Mouse (Mus musculus): ENCODE measurements around the gene Rlim.

Gene Rlim

GRCm38 (mm10) chrX:103981169-103981689, at the start of gene Rlim:
TSS of gene Rlim (minus strand) at chrX:103981284.
- peak; percentile 93 for DNase-seq

GRCm38 (mm10) chrX:104017196-104017595, 36.1 kb upstream of the Rlim start:
- DNase-seq: no peak

GRCm38 (mm10) chrX:104015048-104015447, 34.0 kb upstream of the Rlim start:
- no peak for DNase-seq

GRCm38 (mm10) chrX:104013318-104013811, 32.3 kb upstream of the Rlim start:
- DNase-seq: peak; percentile 27

DNA sequence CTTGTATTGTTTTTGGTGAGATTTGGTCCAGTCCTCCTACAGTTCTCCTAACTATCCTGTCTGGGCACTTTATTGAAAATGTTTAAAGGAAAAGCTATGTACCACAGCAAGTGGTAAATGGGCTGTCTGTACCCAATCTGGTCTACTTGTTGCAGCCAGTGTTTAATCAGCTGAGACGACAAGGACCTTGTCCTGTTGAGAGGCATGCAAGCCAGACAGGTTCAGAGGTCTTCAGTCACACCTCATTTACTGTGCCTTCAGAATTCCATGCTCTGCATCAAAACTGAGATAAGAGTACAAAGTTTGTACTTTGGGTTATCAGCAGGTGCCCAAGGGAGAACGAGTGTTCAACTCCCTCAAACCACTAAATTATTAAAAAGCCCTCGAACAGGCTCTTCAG, 13.7 kb upstream of the Rlim start:
- no peak for DNase-seq

GRCm38 (mm10) chrX:103993864-103994263, 12.8 kb upstream of the Rlim start:
- no peak for DNase-seq

- DNase-seq: peak; percentile 49
Observed at GRCm38 (mm10) chrX:103991702-103992101, 10.6 kb upstream of the Rlim start.

DNA sequence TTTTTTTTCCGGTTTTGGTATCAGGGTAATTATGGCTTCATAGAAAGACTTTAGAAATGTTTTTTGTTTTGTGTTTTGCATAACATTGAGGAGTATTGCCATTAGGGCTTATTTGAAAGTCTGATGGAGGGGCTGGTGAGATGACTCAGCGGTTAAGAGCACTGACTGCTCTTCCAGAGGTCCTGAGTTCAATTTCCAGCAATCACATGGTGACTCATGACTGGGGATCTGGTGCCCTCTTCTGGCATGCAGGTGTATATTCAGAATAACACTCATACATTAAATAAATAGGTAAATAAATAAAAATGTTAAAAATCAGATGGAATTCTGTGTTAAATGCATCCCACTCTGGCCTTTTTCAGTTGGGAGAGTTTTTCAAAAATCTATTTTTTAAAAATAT, 9.3 kb upstream of the Rlim start:
- DNase-seq: no peak

DNA sequence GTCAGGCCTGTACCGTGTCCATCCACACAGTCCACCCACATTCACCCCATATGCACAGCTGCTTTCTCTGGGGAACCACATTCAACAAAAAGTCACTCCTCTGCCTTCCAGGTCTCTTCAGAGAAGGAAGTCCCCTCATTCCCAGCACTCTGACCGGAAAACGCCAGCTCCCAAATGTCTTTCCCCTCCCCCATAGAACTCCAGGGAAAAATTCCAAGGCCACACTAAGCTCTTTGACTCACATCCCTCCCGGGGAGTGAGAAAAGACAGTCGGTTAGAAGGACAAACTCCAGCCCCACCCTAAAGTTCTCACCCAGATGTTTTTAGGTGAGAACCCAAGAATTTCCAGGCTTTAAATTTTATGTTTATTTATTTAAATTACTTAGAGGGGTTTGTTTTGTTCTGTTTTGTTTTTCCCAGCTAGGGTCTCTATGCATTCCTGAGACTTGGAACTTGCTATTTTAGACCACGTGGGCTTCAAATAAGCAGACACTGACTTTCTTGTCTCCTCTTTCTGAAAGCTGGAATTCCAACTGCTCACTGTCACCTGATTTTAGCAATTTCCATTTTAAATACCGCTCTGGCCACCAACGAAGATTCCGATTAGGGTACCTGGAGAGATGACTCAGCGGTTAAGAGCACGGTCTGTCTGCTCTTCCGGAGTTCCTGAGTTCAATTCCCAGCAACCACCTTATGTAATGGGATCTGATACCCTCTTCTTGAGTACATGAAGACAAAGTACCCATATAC, 6.3 kb upstream of the Rlim start:
- peak; percentile 50 for DNase-seq

- no peak for DNase-seq
Observed at GRCm38 (mm10) chrX:103986159-103986558, 5.1 kb upstream of the Rlim start.

- no peak for DNase-seq
Observed at GRCm38 (mm10) chrX:103984992-103985391, 3.9 kb upstream of the Rlim start.

GRCm38 (mm10) chrX:103981806-103982205, 722 bp upstream of the Rlim start:
- no peak for DNase-seq

- DNase-seq: peak; percentile 25
Observed at GRCm38 (mm10) chrX:103980590-103981168, 405 bp downstream of the Rlim start.

- DNase-seq: peak; percentile 61
Observed at GRCm38 (mm10) chrX:103980036-103980435, 1.0 kb downstream of the Rlim start.

GRCm38 (mm10) chrX:103939701-103940100, 41.4 kb downstream of the Rlim start:
- DNase-seq: no peak

DNA sequence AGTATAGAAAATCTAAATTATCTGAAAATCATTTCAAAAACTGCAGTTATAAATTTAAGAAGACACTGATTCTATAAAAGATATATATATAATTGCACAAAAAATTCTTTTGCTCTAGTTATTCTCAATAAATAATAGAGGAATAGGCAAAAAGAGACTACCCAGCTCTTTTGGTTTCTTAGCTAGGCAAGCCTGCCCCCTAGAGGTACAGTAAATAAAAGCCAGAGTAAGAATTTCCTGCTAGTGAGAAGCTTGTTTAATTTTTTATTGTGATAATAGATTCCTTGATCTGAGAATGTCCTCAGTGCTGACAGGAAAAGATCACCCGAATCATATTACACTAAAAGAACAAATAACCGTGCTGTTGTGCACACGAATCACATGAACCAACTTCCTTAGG, 43.8 kb downstream of the Rlim start:
- DNase-seq: peak; percentile 34

GRCm38 (mm10) chrX:103922436-103922835, 58.6 kb downstream of the Rlim start:
- peak; percentile 4 for DNase-seq

DNA sequence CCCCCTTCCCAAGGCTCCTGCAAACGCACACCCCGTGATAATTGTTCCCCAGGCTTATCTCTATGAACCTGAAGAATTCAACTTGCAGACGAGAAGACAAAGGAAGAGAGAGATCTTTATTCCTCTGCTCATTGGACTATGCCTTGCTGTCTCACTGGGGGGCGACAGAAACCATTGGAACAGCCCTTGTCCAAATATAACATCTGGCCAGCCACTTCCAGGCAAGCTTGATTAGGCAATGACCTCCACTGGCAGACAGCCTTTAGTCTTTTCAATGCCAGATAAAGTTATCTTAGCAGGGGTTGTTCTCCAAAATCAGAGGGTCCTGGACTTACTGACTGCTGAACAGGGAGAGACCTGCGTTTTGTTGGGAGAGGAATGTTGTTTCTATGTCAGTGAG, 62.1 kb downstream of the Rlim start:
- DNase-seq: peak; percentile 24

DNA sequence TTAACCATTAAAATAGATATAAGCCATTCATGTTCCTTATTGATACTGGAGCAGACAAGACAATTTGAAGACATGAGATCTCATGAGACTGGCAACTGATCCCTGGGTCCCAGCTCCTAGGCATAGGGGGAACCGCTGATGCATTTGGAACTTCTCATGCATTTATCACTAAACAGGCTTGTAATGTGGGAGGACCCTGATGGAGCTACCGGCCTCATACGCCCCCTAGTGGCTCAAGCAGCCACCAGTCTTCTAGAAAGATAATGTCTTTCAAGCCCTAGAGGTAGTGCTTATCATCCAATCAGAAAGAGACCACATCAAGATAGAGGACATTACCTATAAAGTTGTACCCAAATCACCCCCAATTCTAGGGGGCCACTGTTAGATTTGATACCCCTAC, 66.3 kb downstream of the Rlim start:
- DNase-seq: peak; percentile 53

Data from embryo, embryonic 11 days (tissue).